Comparison of ENCODE assay signal across 22 mouse cellular contexts in genomic region chr3:75575582-75575981, GRCm38 (mm10). TPM values are rescaled to one million over a fixed set of nuclear protein-coding genes. Genes with fewer than 3 reads are reported as not detected.
A peak's percentile ranks its signal among the peaks of the same experiment; 100 is the strongest.
DNase-seq lines count a peak whose midpoint lies in the region; ATAC-seq and TF ChIP-seq lines count a peak whose summit lies in the region.
"Had no signal": no experiment of that assay in that cellular context is flagged by ENCODE, and none has a peak within 500 bp of the region (broad histone marks: within the 10 kb centered on the region; RNA-seq: fewer than 3 reads in every experiment).

No protein-coding gene starts in this region.

- no peak overlapping the region for H3K9ac ChIP-seq in MEL (ENCODE audit: control insufficient read depth, low read depth, low read length, poor library complexity, severe bottlenecking)
- no peak overlapping the region for H3K9ac ChIP-seq in hindbrain, embryonic 11.5 days (ENCODE audit: low read depth, low read length)

- peak; percentile 11 for DNase-seq in MEL (ENCODE audit: low read depth, low spot score)
- no peak for DNase-seq in layer of hippocampus, postnatal 25 days (ENCODE audit: extremely low spot score in 1 of 2, low spot score in 1 of 2)
- no peak for DNase-seq in hindbrain, embryonic 11.5 days (ENCODE audit: low spot score)
- no peak for DNase-seq in adrenal gland, adult 8-10 months
- DNase-seq: adrenal gland, adult 2 months; adrenal gland, postnatal 10 days; adrenal gland, postnatal 14 days; adrenal gland, postnatal 25 days; adrenal gland, postnatal 36 days; B cell, adult 2 months; cerebellum, adult 11 months; cerebellum, adult 11-12 months; cerebellum, adult 18-20 months; cerebellum, adult 2 months; cerebellum, adult 8-10 months had no signal

- peak; percentile 46 for ATAC-seq in megakaryocyte progenitor cell, adult 5-6 weeks (replicated peaks; ENCODE audit: poor library complexity)
- ATAC-seq in megakaryocyte-erythroid progenitor cell, adult 5-6 weeks (replicated peaks; ENCODE audit: low FRiP score, low TSS enrichment, poor library complexity, severe bottlenecking): peak; percentile 75
- ATAC-seq in hindbrain, embryonic 11.5 days (ENCODE audit: low FRiP score): no peak
- ATAC-seq: activated CD4-positive, CD25-positive, alpha-beta regulatory T cell, adult 4 months; CD4-positive, CD25-positive, alpha-beta regulatory T cell, adult 4 months; Patski had no signal

- H3K27ac ChIP-seq in MEL (ENCODE audit: control insufficient read depth, low read depth, low read length): no peak overlapping the region
- H3K27ac ChIP-seq in hindbrain, embryonic 11.5 days (ENCODE audit: low read depth, low read length): no peak overlapping the region

- no peaks in the 10 kb centered on the region for H3K4me1 ChIP-seq in MEL (ENCODE audit: control insufficient read depth in 1 of 2, insufficient read depth in 2 of 2, low read length in 2 of 2)
- no peaks in the 10 kb centered on the region for H3K4me1 ChIP-seq in hindbrain, embryonic 11.5 days (replicated peaks; ENCODE audit: control insufficient read depth, insufficient read depth, low read length)

- H3K27me3 ChIP-seq in MEL (ENCODE audit: control insufficient read depth in 1 of 2, insufficient read depth in 2 of 2, low read length in 2 of 2): no peaks in the 10 kb centered on the region
- no peaks in the 10 kb centered on the region for H3K27me3 ChIP-seq in hindbrain, embryonic 11.5 days (ENCODE audit: control insufficient read depth, insufficient read depth, low read length)
- H3K27me3 ChIP-seq: CH12.LX had no signal

- no peaks in the 10 kb centered on the region for H3K9me3 ChIP-seq in MEL (replicated peaks; ENCODE audit: insufficient read depth, low read length)
- H3K9me3 ChIP-seq in hindbrain, embryonic 11.5 days (ENCODE audit: control insufficient read depth, low read length): no peaks in the 10 kb centered on the region
- H3K9me3 ChIP-seq: G1E had no signal

- TF ChIP-seq EP300 in MEL (IDR thresholded peaks at IDR 0.05; ENCODE audit: low read depth in 1 of 2, low read length in 2 of 2): peak; percentile 51 to 55

- H3K36me3 ChIP-seq in MEL (ENCODE audit: control insufficient read depth in 1 of 2, insufficient read depth in 2 of 2, low read length in 2 of 2): no peaks in the 10 kb centered on the region
- H3K36me3 ChIP-seq in hindbrain, embryonic 11.5 days (ENCODE audit: control insufficient read depth, insufficient read depth, low read length): no peaks in the 10 kb centered on the region
- H3K36me3 ChIP-seq: G1E had no signal

- no peak for TF ChIP-seq CTCF in MEL (IDR thresholded peaks at IDR 0.05 in 2 of 3, conservative IDR thresholded peaks at IDR 0.05 in 1 of 3; ENCODE audit: control insufficient read depth in 1 of 3, insufficient read depth in 1 of 3, low read depth in 2 of 3, low read length in 3 of 3, poor library complexity in 1 of 3, severe bottlenecking in 1 of 3)

- WGBS in hindbrain, embryonic 11.5 days: 92% methylated on average over 1 of the region's 1 CpGs

- H3K4me3 ChIP-seq in MEL (ENCODE audit: control insufficient read depth in 1 of 2, insufficient read depth in 1 of 2, low read depth in 2 of 2, low read length in 2 of 2): no peak overlapping the region
- H3K4me3 ChIP-seq in hindbrain, embryonic 11.5 days (ENCODE audit: low read depth, low read length): no peak overlapping the region

- H3K79me2 ChIP-seq in MEL (ENCODE audit: control insufficient read depth, insufficient read depth, low read length, poor library complexity): no peaks in the 10 kb centered on the region

- TF ChIP-seq POLR2A in MEL (IDR thresholded peaks at IDR 0.05; ENCODE audit: control insufficient read depth in 1 of 2, insufficient read depth in 1 of 2, low read depth in 1 of 2, low read length in 2 of 2, poor library complexity in 1 of 2): no peak

- H3K4me2 ChIP-seq in hindbrain, embryonic 11.5 days (replicated peaks; ENCODE audit: low read depth, low read length): no peak overlapping the region

- TF ChIP-seq RAD21 in MEL (IDR thresholded peaks at IDR 0.05; ENCODE audit: low read depth, low read length): no peak

TF ChIP-seq in MEL, 35 proteins besides CTCF, POLR2A, EP300 and RAD21:
- TF ChIP-seq GABPA (IDR thresholded peaks at IDR 0.05; ENCODE audit: low read depth, low read length) (no peak), TCF12 (IDR thresholded peaks at IDR 0.05; ENCODE audit: low read depth, low read length) (peak; percentile 48; the same call in 1 of the 2 replicates), MAFK (IDR thresholded peaks at IDR 0.05; ENCODE audit: borderline replicate concordance, low read depth, low read length) (no peak), GATA1 (IDR thresholded peaks at IDR 0.05; ENCODE audit: low read depth, low read length) (peak; percentile 57), MXI1 (IDR thresholded peaks at IDR 0.05; ENCODE audit: low read depth, low read length) (no peak), POLR2AphosphoS5 (IDR thresholded peaks at IDR 0.05; ENCODE audit: borderline replicate concordance, low read depth, low read length) (no peak), ETS1 (IDR thresholded peaks at IDR 0.05; ENCODE audit: low read depth, low read length) (0 out of 2 replicates have a peak, but pooled peaks have one; percentile 17)

RNA-seq across cellular contexts. Expression of gene Serpini1, which starts 18.2 kb away (rescaled TPM):
- total RNA-seq in MEL (2012; rRNA removed): 0.08 TPM in 1 of 2 replicates, not detected in the other
- polyA plus RNA-seq in MEL (2012; ENCODE audit: insufficient read depth in 1 of 2, insufficient read length in 2 of 2, low read depth in 1 of 2, low replicate concordance in 2 of 2, missing spikeins in 1 of 2): under 1 TPM in 1 of 2 experiments, not detected in 1; 0.13 TPM
- 1.1 and 2.1 TPM in 2 replicates for total RNA-seq in megakaryocyte progenitor cell, adult 5-6 weeks (2015)
- 1.00 and 1.7 TPM in 2 replicates for total RNA-seq in megakaryocyte progenitor cell, adult 5-6 weeks (2017)
- 0.63 and 4.1 TPM in 2 replicates for total RNA-seq in megakaryocyte-erythroid progenitor cell, adult 5-6 weeks (2014; fragmentation: Nextera tagmentation)
- total RNA-seq in megakaryocyte-erythroid progenitor cell, adult 5-6 weeks (2017): 0.14 and 3.3 TPM in 2 replicates
- 100 to 1,000 TPM; 173 to 185 TPM for total RNA-seq in layer of hippocampus, postnatal 25 days (2021)
- 41.6 and 43.6 TPM in 2 replicates for polyA plus RNA-seq in hindbrain, embryonic 11.5 days (2014; fragmentation: Nextera tagmentation; extraction: Ambion mirVana)
- 1 to 10 TPM; 5.1 to 9.3 (median 5.8) TPM for total RNA-seq in adrenal gland, adult 8-10 months (2022)
- polyA plus RNA-seq: G1E had no signal

RNA-seq across cellular contexts. Expression of gene Pdcd10, which starts 18.9 kb away (rescaled TPM):
- total RNA-seq in MEL (2012; rRNA removed): 42.8 and 47.1 TPM in 2 replicates
- 100 to 1,000 TPM in 1 of 2 experiments, 10 to 100 TPM in 1; 41.4 to 110 TPM for polyA plus RNA-seq in MEL (2012; ENCODE audit: insufficient read depth in 1 of 2, insufficient read length in 2 of 2, low read depth in 1 of 2, low replicate concordance in 2 of 2, missing spikeins in 1 of 2)
- 67.7 and 69.5 TPM in 2 replicates for total RNA-seq in megakaryocyte progenitor cell, adult 5-6 weeks (2015)
- total RNA-seq in megakaryocyte progenitor cell, adult 5-6 weeks (2017): 95.9 and 129 TPM in 2 replicates
- total RNA-seq in megakaryocyte-erythroid progenitor cell, adult 5-6 weeks (2014; fragmentation: Nextera tagmentation): 53.8 and 56.1 TPM in 2 replicates
- 114 and 141 TPM in 2 replicates for total RNA-seq in megakaryocyte-erythroid progenitor cell, adult 5-6 weeks (2017)
- 10 to 100 TPM; 54.6 to 60.2 TPM for total RNA-seq in layer of hippocampus, postnatal 25 days (2021)
- polyA plus RNA-seq in hindbrain, embryonic 11.5 days (2014; fragmentation: Nextera tagmentation; extraction: Ambion mirVana): 93.7 and 103 TPM in 2 replicates
- 10 to 100 TPM; 62.9 to 74.6 (median 70.4) TPM for total RNA-seq in adrenal gland, adult 8-10 months (2022)

Comparison
In these comparisons a context has a peak if more than half of its experiments do, and no peak if none do; other contexts are left out.
1. RNA of gene Serpini1, which starts 18.2 kb away (total RNA-seq): 173 to 185 TPM in layer of hippocampus, postnatal 25 days; 5.1 to 9.3 TPM in adrenal gland, adult 8-10 months, 1.00 to 2.1 TPM in megakaryocyte progenitor cell, adult 5-6 weeks, 0.14 to 4.1 TPM in megakaryocyte-erythroid progenitor cell, adult 5-6 weeks and 0.08 TPM in MEL; every median in the first group is over 10 times any median in the second.